Mouse (Mus musculus): ENCODE results near the gene Brpf1. TPM values are rescaled to one million over a fixed set of nuclear protein-coding genes. Genes with fewer than 3 reads are reported as not detected.
"Not testable (repeated sequence)": the region's sequence is repeated elsewhere in the genome, so short reads cannot be mapped to it uniquely, and the experiment has no call there.

Brpf1 gene
- polyA plus RNA-seq, 1 experiment from 2014 or later = 17.7 TPM

- Histone ChIP-seq H3K9me3 (no peaks in the 10 kb centered on the region), H3K4me1 (no peaks in the 10 kb centered on the region), H3K4me3 (no peak overlapping the region), H3K36me3 (peaks cover 96% of the 10 kb centered on the region), H3K27me3 (ENCODE audit: insufficient read depth, poor library complexity, severe bottlenecking) (no peaks in the 10 kb centered on the region), H3K27ac (no peak overlapping the region)
- DNase-seq (ENCODE audit: low spot score) = no peak
- 96% methylated on average over 3 of the region's 3 CpGs for WGBS
Observed at GRCm38 (mm10) chr6:113315972-113316371, 9.0 kb downstream of the Brpf1 start.

GRCm38 (mm10) chr6:113326533-113327315 lies 19.8 kb downstream of the Brpf1 start, which contains the start of gene Ogg1:
Gene Ogg1 (plus strand): TSS chr6:113326972.
- no peaks in the 10 kb centered on the region for H3K9me3 ChIP-seq
- WGBS = 0% methylated on average over 52 of the region's 52 CpGs
- H3K27ac ChIP-seq = peak within 1 kb of the TSS; percentile 91
- H3K36me3 ChIP-seq = peaks cover 49% of the 10 kb centered on the region
- peak; percentile 100 for DNase-seq (ENCODE audit: low spot score)
- no peaks in the 10 kb centered on the region for H3K27me3 ChIP-seq (ENCODE audit: insufficient read depth, poor library complexity, severe bottlenecking)
- H3K4me3 ChIP-seq = peak within 1 kb of the TSS; percentile 69
- peaks cover 12% of the 10 kb centered on the region; the same call in 1 of the 2 replicates for H3K4me1 ChIP-seq

- DNase-seq (ENCODE audit: low spot score) = no peak
- no peaks in the 10 kb centered on the region for H3K9me3 ChIP-seq
- 79% methylated on average over 1 of the region's 1 CpGs for WGBS
- H3K36me3 ChIP-seq = peaks cover 48% of the 10 kb centered on the region
- no peak overlapping the region for H3K4me3 ChIP-seq
- H3K27me3 ChIP-seq (ENCODE audit: insufficient read depth, poor library complexity, severe bottlenecking) = no peaks in the 10 kb centered on the region
- H3K27ac ChIP-seq = no peak overlapping the region
- H3K4me1 ChIP-seq = peaks cover 12% of the 10 kb centered on the region; the same call in 1 of the 2 replicates
Observed at GRCm38 (mm10) chr6:113329396-113329795, 22.5 kb downstream of the Brpf1 start.

- WGBS = 45% methylated on average over 2 of the region's 2 CpGs
- H3K36me3 ChIP-seq = peaks cover 52% of the 10 kb centered on the region
- DNase-seq (ENCODE audit: low spot score) = no peak
- no peaks in the 10 kb centered on the region for H3K27me3 ChIP-seq (ENCODE audit: insufficient read depth, poor library complexity, severe bottlenecking)
- no peak overlapping the region for H3K27ac ChIP-seq
- no peaks in the 10 kb centered on the region for H3K9me3 ChIP-seq
- no peak overlapping the region for H3K4me3 ChIP-seq
- H3K4me1 ChIP-seq = peaks cover 10% of the 10 kb centered on the region; the same call in 1 of the 2 replicates
Observed at GRCm38 (mm10) chr6:113330547-113330946, 23.6 kb downstream of the Brpf1 start.

GRCm38 (mm10) chr6:113331721-113332120 lies 24.8 kb downstream of the Brpf1 start:
- DNase-seq (ENCODE audit: low spot score) = no peak
- Histone ChIP-seq H3K4me3 (no peak overlapping the region), H3K36me3 (peaks cover 61% of the 10 kb centered on the region), H3K9me3 (no peaks in the 10 kb centered on the region), H3K27ac (no peak overlapping the region), H3K27me3 (ENCODE audit: insufficient read depth, poor library complexity, severe bottlenecking) (no peaks in the 10 kb centered on the region), H3K4me1 (no peaks in the 10 kb centered on the region; the same call in 1 of the 2 replicates)
- WGBS = 91% methylated on average over 11 of the region's 11 CpGs

GRCm38 (mm10) chr6:113332734-113333133 lies 25.8 kb downstream of the Brpf1 start:
- H3K9me3 ChIP-seq; H3K27ac ChIP-seq; DNase-seq (ENCODE audit: low spot score); H3K4me3 ChIP-seq; H3K27me3 ChIP-seq (ENCODE audit: insufficient read depth, poor library complexity, severe bottlenecking); H3K4me1 ChIP-seq: not testable (repeated sequence)
- H3K36me3 ChIP-seq = peaks cover 65% of the 10 kb centered on the region
- 80% methylated on average over 6 of the region's 6 CpGs for WGBS

GRCm38 (mm10) chr6:113333137-113333950 lies 26.4 kb downstream of the Brpf1 start:
- no peaks in the 10 kb centered on the region; the same call in 1 of the 2 replicates for H3K4me1 ChIP-seq
- DNase-seq (ENCODE audit: low spot score) = peak; percentile 86
- peak overlapping the region; percentile 19; the same call in 1 of the 2 replicates for H3K27ac ChIP-seq

GRCm38 (mm10) chr6:113334216-113334615 lies 27.3 kb downstream of the Brpf1 start:
- Histone ChIP-seq H3K27ac (no peak overlapping the region), H3K27me3 (ENCODE audit: insufficient read depth, poor library complexity, severe bottlenecking) (no peaks in the 10 kb centered on the region), H3K4me1 (no peaks in the 10 kb centered on the region), H3K36me3 (peaks cover 74% of the 10 kb centered on the region), H3K4me3 (no peak overlapping the region), H3K9me3 (no peaks in the 10 kb centered on the region)
- no peak for DNase-seq (ENCODE audit: low spot score)
- WGBS = 77% methylated on average over 6 of the region's 6 CpGs

More at GRCm38 (mm10) chr6:113333137-113333950, 26.4 kb downstream of the Brpf1 start:
- H3K27me3 ChIP-seq (ENCODE audit: insufficient read depth, poor library complexity, severe bottlenecking) = no peaks in the 10 kb centered on the region
- H3K4me3 ChIP-seq = no peak overlapping the region
- WGBS = 76% methylated on average over 14 of the region's 14 CpGs
- H3K9me3 ChIP-seq = no peaks in the 10 kb centered on the region
- peaks cover 71% of the 10 kb centered on the region for H3K36me3 ChIP-seq

DNA sequence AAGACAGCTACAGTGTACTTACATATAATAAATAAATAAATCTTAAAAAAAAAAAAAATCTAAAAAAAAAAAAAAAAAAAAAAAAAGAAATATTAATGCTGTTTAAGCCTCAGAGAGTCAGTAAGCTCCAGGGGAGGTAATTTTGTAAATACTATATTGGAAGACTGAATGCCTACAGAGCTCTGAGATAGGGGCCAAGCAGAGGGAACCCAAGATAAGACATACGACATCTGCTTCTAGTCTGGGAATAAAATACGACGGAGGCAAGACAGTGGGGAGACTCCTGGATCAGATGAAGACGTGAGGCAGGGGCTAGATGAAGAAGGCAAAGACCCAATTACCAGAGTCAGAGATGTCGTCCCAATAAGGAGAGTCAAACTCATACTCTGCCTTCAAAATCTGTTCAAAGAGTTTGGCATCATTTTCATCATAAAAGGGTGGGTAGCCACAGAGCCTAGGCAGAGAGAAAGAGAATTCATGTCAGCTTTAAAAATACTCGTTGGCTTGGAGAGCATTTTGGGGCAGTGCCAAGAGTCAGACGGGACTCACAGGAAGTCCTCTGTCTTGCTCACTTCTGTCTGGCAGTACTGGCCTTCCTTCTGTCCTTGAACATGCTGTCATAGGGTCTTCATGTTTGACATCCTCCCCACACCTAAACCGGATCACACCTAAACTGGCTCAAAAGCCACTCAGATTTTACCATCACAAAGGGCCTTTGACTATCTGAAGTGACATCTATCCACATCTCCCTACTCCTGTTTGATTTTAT lies 30.1 kb downstream of the Brpf1 start:
- whole genome bisulfite sequencing = 64% methylated on average over 8 of the region's 8 CpGs
- Histone ChIP-seq H3K9me3 (no peaks in the 10 kb centered on the region), H3K4me3 (no peak overlapping the region), H3K27ac (no peak overlapping the region), H3K27me3 (ENCODE audit: insufficient read depth, poor library complexity, severe bottlenecking) (no peaks in the 10 kb centered on the region), H3K4me1 (peaks cover 6% of the 10 kb centered on the region), H3K36me3 (peaks cover 79% of the 10 kb centered on the region)
- DNase-seq (ENCODE audit: low spot score) = no peak

GRCm38 (mm10) chr6:113341574-113341973 lies 34.6 kb downstream of the Brpf1 start:
- H3K9me3 ChIP-seq = no peaks in the 10 kb centered on the region
- WGBS = 82% methylated on average over 6 of the region's 6 CpGs

DNA sequence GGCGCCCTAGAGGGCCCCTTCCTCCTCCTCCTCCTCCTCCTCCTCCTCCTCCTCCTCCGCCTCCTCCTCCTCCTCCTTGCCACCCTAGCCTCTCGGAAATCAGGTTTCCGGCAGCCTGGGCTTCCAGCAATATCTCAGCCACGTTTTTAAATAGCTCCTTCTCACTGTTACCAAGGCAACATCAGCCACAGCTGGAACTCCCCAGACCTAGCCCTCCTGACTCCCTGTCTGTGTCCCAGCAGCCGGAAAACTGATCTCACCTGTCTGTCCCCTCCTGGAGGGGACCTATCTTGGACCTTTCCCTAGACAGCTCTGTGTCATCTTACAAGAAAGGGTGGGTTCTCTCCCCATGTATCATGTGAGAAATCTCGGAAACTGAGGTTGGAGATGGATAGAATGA lies 35.4 kb downstream of the Brpf1 start:
- no peak overlapping the region for H3K27ac ChIP-seq
- H3K4me3 ChIP-seq = peak overlapping the region; percentile 74
- H3K9me3 ChIP-seq = no peaks in the 10 kb centered on the region
- peaks cover 36% of the 10 kb centered on the region for H3K36me3 ChIP-seq
- DNase-seq (ENCODE audit: low spot score) = no peak
- peaks cover 33% of the 10 kb centered on the region for H3K4me1 ChIP-seq
- 39% methylated on average over 4 of the region's 7 CpGs for WGBS
- no peaks in the 10 kb centered on the region for H3K27me3 ChIP-seq (ENCODE audit: insufficient read depth, poor library complexity, severe bottlenecking)

More at GRCm38 (mm10) chr6:113341574-113341973, 34.6 kb downstream of the Brpf1 start:
- DNase-seq (ENCODE audit: low spot score) = no peak
- Histone ChIP-seq H3K27me3 (ENCODE audit: insufficient read depth, poor library complexity, severe bottlenecking) (no peaks in the 10 kb centered on the region), H3K27ac (peak overlapping the region; percentile 59; the same call in 1 of the 2 replicates), H3K4me3 (no peak overlapping the region), H3K4me1 (peaks cover 33% of the 10 kb centered on the region), H3K36me3 (peaks cover 36% of the 10 kb centered on the region)

All from heart, embryonic 10.5 days (tissue).